7 mouse cellular contexts compared by ENCODE assay signal in genomic region chr2:168158911-168159711, GRCm38 (mm10). TPM values are rescaled to one million over a fixed set of nuclear protein-coding genes. Genes with fewer than 3 reads are reported as not detected.
DNase-seq lines count a peak whose midpoint lies in the region; TF ChIP-seq lines count a peak whose summit lies in the region.

No protein-coding gene starts in this region.

- H3K9me3 ChIP-seq in megakaryocyte, embryonic 14.5 days: no peaks in the 10 kb centered on the region

- peak overlapping the region; percentile 88 for H3K4me3 ChIP-seq in megakaryocyte, embryonic 14.5 days (replicated peaks)
- H3K4me3 ChIP-seq in thymus, adult 2 months (ENCODE audit: control insufficient read depth, insufficient read depth, low read length): peak overlapping the region; percentile 2; the same call in 1 of the 2 replicates

- 2% methylated on average over 25 of the region's 25 CpGs for WGBS in thymus, adult 2 months

- peaks cover 63% of the 10 kb centered on the region for H3K27me3 ChIP-seq in megakaryocyte, embryonic 14.5 days (replicated peaks)
- H3K27me3 ChIP-seq in thymus, adult 2 months (ENCODE audit: control insufficient read depth, insufficient read depth, low read length): no peaks in the 10 kb centered on the region; the same call in 1 of the 2 replicates

- H3K27ac ChIP-seq in thymus, adult 2 months (ENCODE audit: control insufficient read depth, insufficient read depth, low read length): no peak overlapping the region

- peaks cover 64% of the 10 kb centered on the region for H3K4me1 ChIP-seq in megakaryocyte, embryonic 14.5 days
- H3K4me1 ChIP-seq in thymus, adult 2 months (replicated peaks; ENCODE audit: control insufficient read depth, insufficient read depth, low read length): peaks cover 19% of the 10 kb centered on the region

- TF ChIP-seq CTCF in brain, embryonic 14.5 days (IDR thresholded peaks at IDR 0.05; ENCODE audit: borderline replicate concordance, extremely low read depth, insufficient read depth, insufficient read length): no peak
- no peak for TF ChIP-seq CTCF in thymus, adult 2 months (IDR thresholded peaks at IDR 0.05; ENCODE audit: borderline replicate concordance, control insufficient read depth, extremely low read depth, insufficient read depth, low read length, poor library complexity)

- no peaks in the 10 kb centered on the region for H3K36me3 ChIP-seq in megakaryocyte, embryonic 14.5 days (replicated peaks; ENCODE audit: low read length)
- no peaks in the 10 kb centered on the region for H3K36me3 ChIP-seq in thymus, adult 2 months (ENCODE audit: control insufficient read depth, insufficient read depth, low read length)

- intact Hi-C loops in heart, postnatal 10 days (cut with DNase I): no loop called here

- TF ChIP-seq POLR2A in brain, embryonic 14.5 days (IDR thresholded peaks at IDR 0.05; ENCODE audit: borderline replicate concordance, extremely low read depth, insufficient read depth, insufficient read length, poor library complexity, severe bottlenecking): no peak
- no peak for TF ChIP-seq POLR2A in thymus, adult 2 months (IDR thresholded peaks at IDR 0.05; ENCODE audit: control insufficient read depth, extremely low read depth, insufficient read depth, low read length, poor library complexity)

- DNase-seq in ES-CJ7 (ENCODE audit: low read depth, low spot score): peak; percentile 76
- peak; percentile 73 for DNase-seq in brain, embryonic 14.5 days (ENCODE audit: low read depth)
- peak; percentile 24 to 50 for DNase-seq in heart, postnatal 10 days
- DNase-seq in kidney, postnatal 25 days: peak; percentile 85 to 93
- peak; percentile 52 for DNase-seq in thymus, adult 2 months
- no peak for DNase-seq in layer of hippocampus, postnatal 14 days (ENCODE audit: low spot score in 2 of 2)

RNA-seq across cellular contexts. Expression of gene Adnp, which starts 47.8 kb away (rescaled TPM):
- 86.0 and 115 TPM in 2 replicates for polyA plus RNA-seq in brain, embryonic 14.5 days (2012; rRNA removed)
- total RNA-seq in heart, postnatal 10 days (2021): 10 to 100 TPM; 47.0 to 53.1 TPM
- 9.5 and 14.3 TPM in 2 replicates for polyA plus RNA-seq in megakaryocyte, embryonic 14.5 days (2012; ENCODE audit: insufficient read depth, low replicate concordance)
- 36.0 and 44.6 TPM in 2 replicates for polyA plus RNA-seq in thymus, adult 2 months (2012; rRNA removed)
- 10 to 100 TPM; 99.3 to 99.9 TPM for total RNA-seq in layer of hippocampus, postnatal 14 days (2021)

Comparison
In these comparisons a context has a peak if more than half of its experiments do, and no peak if none do; other contexts are left out.
1. DNase-seq: peak in ES-CJ7 (single experiment), brain, embryonic 14.5 days (single experiment), heart, postnatal 10 days (2 of 2), kidney, postnatal 25 days (2 of 2) and thymus, adult 2 months (single experiment); none in layer of hippocampus, postnatal 14 days (0 of 2).